Mouse (Mus musculus) C2C12 (cell line): ENCODE measurements around the gene Nufip1.

Experiments used
- CEBPB ChIP-seq: IDR thresholded peaks from one replicate; pipeline ENCODE4 v1.6.1; 2011; ENCODE audit warnings: low read depth, mild to moderate bottlenecking, control low read depth, moderate library complexity
- CTCF ChIP-seq: IDR thresholded peaks from one replicate; pipeline ENCODE4 v1.5.1; 2011; ENCODE audit not compliant: control insufficient read depth, insufficient read depth, insufficient read length
- FOSL1 ChIP-seq: IDR thresholded peaks from one replicate; pipeline ENCODE4 v1.8.0; 2011; ENCODE audit warnings: mild to moderate bottlenecking, low read length; ENCODE audit not compliant: poor library complexity, insufficient read depth, severe bottlenecking
- MYOG ChIP-seq: IDR thresholded peaks from one replicate; pipeline ENCODE4 v1.6.1; 2011; ENCODE audit not compliant: control insufficient read depth, insufficient read length; ENCODE audit errors: extremely low read depth
- USF1 ChIP-seq: IDR thresholded peaks from one replicate; pipeline ENCODE4 v1.6.1; 2011; ENCODE audit warnings: low read depth, mild to moderate bottlenecking, control low read depth, moderate library complexity

- no peak for TF ChIP-seq CTCF
- TF ChIP-seq USF1: peak; percentile 70
- TF ChIP-seq CEBPB: no peak
- TF ChIP-seq MYOG: no peak
- TF ChIP-seq FOSL1: no peak
These were observed 36.4 kb downstream of the Nufip1 start for GRCm38 (mm10) chr14:76147061-76147460.
